Mouse (Mus musculus) thymus, adult 2 months (tissue): ENCODE results near the gene Nhlh1. TPM values are rescaled to one million over a fixed set of nuclear protein-coding genes. Genes with fewer than 3 reads are reported as not detected.

Experiments used
- DNase-seq: peaks from one replicate; pipeline ENCODE4 v3.0.0; 2021
- H3K27ac ChIP-seq: fragments of 200-500 bp; 2 replicates; pipeline ENCODE4 v1.5.1; 2012; ENCODE audit warnings: low read length, control low read depth; ENCODE audit not compliant: control insufficient read depth, insufficient read depth
- H3K27me3 ChIP-seq: fragments of 200-500 bp; 2 replicates; pipeline ENCODE4 v1.6.1; 2012; ENCODE audit warnings: mild to moderate bottlenecking, low read length, moderate library complexity, mixed read lengths; ENCODE audit not compliant: control insufficient read depth, insufficient read depth
- H3K36me3 ChIP-seq: fragments of 200-500 bp; 2 replicates; pipeline ENCODE4 v1.6.1; 2012; ENCODE audit warnings: mild to moderate bottlenecking, low read length, moderate library complexity; ENCODE audit not compliant: control insufficient read depth, insufficient read depth
- H3K4me1 ChIP-seq: fragments of 200-500 bp; replicated peaks from 2 replicates; pipeline ENCODE4 v1.6.1; 2012; ENCODE audit warnings: low read length; ENCODE audit not compliant: control insufficient read depth, insufficient read depth
- H3K4me3 ChIP-seq: fragments of 200-500 bp; 2 replicates; pipeline ENCODE4 v1.5.1; 2012; ENCODE audit warnings: mild to moderate bottlenecking, low read length, control low read depth, moderate library complexity; ENCODE audit not compliant: control insufficient read depth, insufficient read depth
- CTCF ChIP-seq: fragments of 200-500 bp; IDR thresholded peaks from 2 replicates; pipeline ENCODE4 v1.5.1; 2012; ENCODE audit warnings: mild to moderate bottlenecking, control low read depth, low read length, moderate library complexity, borderline replicate concordance; ENCODE audit not compliant: control insufficient read depth, poor library complexity, insufficient read depth; ENCODE audit errors: extremely low read depth
- POLR2A ChIP-seq: fragments of 200-500 bp; IDR thresholded peaks from 2 replicates; pipeline ENCODE4 v1.6.1; 2012; ENCODE audit warnings: mild to moderate bottlenecking, low read length, control low read depth, moderate library complexity; ENCODE audit not compliant: control insufficient read depth, poor library complexity, insufficient read depth; ENCODE audit errors: extremely low read depth
- WGBS: fragments of 180-500 bp; shearing (Covaris S2); methylation state at CpG from one replicate; pipeline ENCODE4 v1.1.7; 2018; 5-methylcytosine and 5-hydroxymethylcytosine counted together
- polyA plus RNA-seq: library from polyadenylated mRNA; depleted of rRNA; stranded (reverse); fragments of >200 nt; gene quantifications from 2 replicates; pipeline ENCODE4 v1.2.3, GENCODE M21; 2012

The Nhlh1 gene
- polyA plus RNA-seq, 1 experiment, result 0.18 TPM

- Histone ChIP-seq H3K4me1 (no peaks in the 10 kb centered on the region), H3K27me3 (peaks cover 7% of the 10 kb centered on the region), H3K36me3 (no peaks in the 10 kb centered on the region), H3K27ac (no peak overlapping the region), H3K4me3 (no peak overlapping the region)
- no peak for DNase-seq
- TF ChIP-seq CTCF, result no peak
- TF ChIP-seq POLR2A, result no peak
- 90% methylated on average over 7 of the region's 7 CpGs for WGBS
Observed at GRCm38 (mm10) chr1:172058874-172059273, 1.5 kb upstream of the Nhlh1 start.

- no peak overlapping the region for H3K4me3 ChIP-seq
- no peak overlapping the region for H3K27ac ChIP-seq
- H3K36me3 ChIP-seq, result no peaks in the 10 kb centered on the region
- 94% methylated on average over 6 of the region's 6 CpGs for WGBS
- no peak for TF ChIP-seq POLR2A
- no peak for TF ChIP-seq CTCF
- H3K4me1 ChIP-seq, result no peaks in the 10 kb centered on the region
- peaks cover 13% of the 10 kb centered on the region for H3K27me3 ChIP-seq
- DNase-seq, result no peak
Observed at GRCm38 (mm10) chr1:172058321-172058720, 948 bp upstream of the Nhlh1 start.

GRCm38 (mm10) chr1:172056251-172056650, 1.1 kb downstream of the Nhlh1 start:
- no peaks in the 10 kb centered on the region for H3K4me1 ChIP-seq
- no peak overlapping the region for H3K27ac ChIP-seq
- 85% methylated on average over 4 of the region's 4 CpGs for WGBS
- H3K4me3 ChIP-seq, result no peak overlapping the region
- TF ChIP-seq POLR2A (no peak), CTCF (no peak)
- no peak for DNase-seq
- no peaks in the 10 kb centered on the region for H3K36me3 ChIP-seq
- peaks cover 15% of the 10 kb centered on the region for H3K27me3 ChIP-seq

GRCm38 (mm10) chr1:172053541-172054440, 3.6 kb downstream of the Nhlh1 start:
- TF ChIP-seq CTCF, result no peak
- no peak for TF ChIP-seq POLR2A
- no peak overlapping the region for H3K4me3 ChIP-seq
- WGBS, result 14% methylated on average over 42 of the region's 42 CpGs
- no peak for DNase-seq
- no peak overlapping the region for H3K27ac ChIP-seq
- H3K4me1 ChIP-seq, result no peaks in the 10 kb centered on the region
- no peaks in the 10 kb centered on the region for H3K36me3 ChIP-seq
- H3K27me3 ChIP-seq, result peaks cover 15% of the 10 kb centered on the region

GRCm38 (mm10) chr1:172052766-172053279, 4.5 kb downstream of the Nhlh1 start:
- 38% methylated on average over 10 of the region's 10 CpGs for WGBS
- no peak for TF ChIP-seq CTCF
- no peak for TF ChIP-seq POLR2A
- Histone ChIP-seq H3K4me1 (no peaks in the 10 kb centered on the region), H3K27me3 (peaks cover 15% of the 10 kb centered on the region), H3K36me3 (no peaks in the 10 kb centered on the region), H3K27ac (no peak overlapping the region), H3K4me3 (no peak overlapping the region)
- DNase-seq, result no peak

GRCm38 (mm10) chr1:172049131-172049782, 8.1 kb downstream of the Nhlh1 start:
- TF ChIP-seq CTCF, result no peak
- no peak for TF ChIP-seq POLR2A
- peaks cover 12% of the 10 kb centered on the region for H3K27me3 ChIP-seq
- no peaks in the 10 kb centered on the region for H3K4me1 ChIP-seq
- H3K27ac ChIP-seq, result no peak overlapping the region
- no peak for DNase-seq
- 85% methylated on average over 13 of the region's 13 CpGs for WGBS
- H3K4me3 ChIP-seq, result no peak overlapping the region
- no peaks in the 10 kb centered on the region for H3K36me3 ChIP-seq
